Mouse (Mus musculus) erythroblast, adult 5-6 weeks (primary cell): Measurements from ENCODE around the gene Kitl. TPM values are rescaled to one million over a fixed set of nuclear protein-coding genes. Genes with fewer than 3 reads are reported as not detected.

Experiments used
- ATAC-seq: replicated peaks from 2 replicates; pipeline ENCODE4 v1.8.0; 2016; ENCODE audit warnings: moderate number of reproducible peaks, mild to moderate bottlenecking, moderate TSS enrichment, inconsistent platforms; ENCODE audit not compliant: poor library complexity, low FRiP score, severe bottlenecking
- total RNA-seq, 2 experiments: library from RNA; stranded (forward) in 1 of 2; stranded (reverse) in 1 of 2; fragments of 150-400 nt in 1 of 2; fragments of 200-764, 138-1000 nt in 1 of 2; gene quantifications; 2 replicates each; pipeline versions ENCODE4 v1.2.3 to v1.2.4; 2015 to 2017; ENCODE audit warnings: low replicate concordance in 2 of 2

Gene Kitl
- total RNA-seq, 2 experiments from 2014 or later, result 2.0 to 4.8 TPM

DNA sequence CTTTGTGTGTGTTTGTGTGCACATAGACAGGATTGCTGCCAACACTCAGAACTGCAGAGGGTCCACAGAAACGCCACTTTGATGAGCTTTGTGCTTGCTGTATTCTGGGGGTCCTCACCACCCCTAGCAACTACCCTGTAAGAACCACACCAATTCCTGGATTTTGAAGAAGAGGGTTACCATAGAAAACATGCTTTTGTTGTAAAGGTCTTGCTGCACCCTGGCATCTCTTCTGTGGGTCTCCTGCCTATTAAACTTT lies 7.3 kb downstream of the Kitl start:
- ATAC-seq, result no peak

DNA sequence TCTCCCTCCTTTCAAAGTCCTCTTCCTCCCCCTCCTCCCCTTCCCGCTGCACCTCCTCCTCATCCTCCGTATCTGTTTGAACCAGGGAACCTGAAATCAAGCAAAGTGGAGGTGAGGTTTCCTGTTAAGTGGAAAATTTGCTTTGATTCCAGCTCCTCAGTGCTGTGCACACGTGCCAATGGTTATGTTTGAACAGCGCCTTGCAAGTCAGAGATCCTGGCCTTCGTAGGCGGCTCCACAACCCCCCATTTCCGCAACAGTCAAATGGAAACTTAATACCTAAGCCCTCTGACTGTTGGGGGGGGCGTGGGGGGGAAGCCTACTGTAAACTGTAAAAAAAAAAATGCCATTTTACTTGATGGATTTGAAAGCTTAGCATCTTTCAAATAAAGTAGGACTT lies 10.2 kb downstream of the Kitl start:
- no peak for ATAC-seq

DNA sequence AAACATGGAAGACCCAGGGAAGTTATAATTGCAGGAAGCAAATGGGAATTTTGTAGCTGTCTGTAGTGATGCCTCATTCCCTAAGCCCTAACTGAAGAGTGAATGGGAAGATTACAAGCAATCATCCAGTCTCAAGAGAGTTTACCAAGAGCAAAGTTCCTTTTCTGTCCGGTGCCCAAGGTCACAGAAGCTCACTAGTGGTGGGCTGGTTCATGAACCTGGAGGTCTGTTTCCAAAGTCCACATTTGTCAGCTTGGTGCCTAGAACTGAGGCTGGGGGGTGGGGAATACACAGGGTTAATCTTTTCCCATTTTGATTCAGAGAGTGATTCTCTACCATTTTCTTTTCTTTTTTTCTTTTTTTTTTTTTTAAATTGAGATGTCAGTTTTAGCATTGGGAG lies 11.3 kb downstream of the Kitl start:
- no peak for ATAC-seq

DNA sequence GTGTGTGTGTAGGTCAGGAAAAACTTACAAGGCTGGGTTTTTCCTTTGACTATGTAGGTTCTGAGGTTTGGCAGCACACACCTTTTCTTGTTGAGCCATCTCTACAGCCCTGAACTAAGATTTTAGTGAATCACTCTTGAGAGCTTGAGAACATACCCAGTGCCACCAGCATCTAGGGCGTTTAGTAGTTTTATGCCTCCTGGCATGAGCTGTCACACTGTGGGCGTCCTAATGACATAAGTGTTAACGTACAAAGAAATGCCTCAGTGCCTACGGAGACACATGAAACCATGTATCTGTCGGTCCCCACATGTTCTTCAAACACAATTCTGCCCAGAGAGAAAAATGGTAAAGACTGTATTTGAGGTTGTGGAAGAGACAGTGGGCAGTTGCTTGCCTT lies 15.0 kb downstream of the Kitl start:
- no peak for ATAC-seq

DNA sequence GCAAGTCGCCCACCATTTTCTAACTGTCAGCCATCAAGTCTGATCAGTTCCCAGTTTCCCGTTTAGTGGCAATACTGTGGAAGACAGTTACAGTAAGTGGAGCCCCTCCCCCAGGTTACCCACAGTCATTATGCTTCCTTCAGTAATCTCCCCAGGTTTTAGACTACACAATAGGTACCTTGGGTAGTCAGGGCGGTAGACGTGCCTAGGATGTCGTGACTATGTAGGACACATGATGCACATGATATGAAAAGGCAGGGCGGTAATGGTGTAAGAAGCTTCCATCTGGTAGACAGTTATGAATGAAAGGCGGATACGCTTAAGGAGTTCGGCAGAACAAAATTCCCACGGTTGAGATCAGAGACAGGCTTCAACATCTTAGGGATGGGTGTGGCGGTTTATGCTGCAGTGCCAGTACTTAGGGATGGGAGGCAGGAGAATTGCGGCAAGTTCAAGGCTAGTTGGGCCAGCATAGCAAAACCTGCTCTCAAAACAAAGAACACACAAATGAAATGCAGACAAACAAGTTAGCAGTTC lies 15.6 kb downstream of the Kitl start:
- no peak for ATAC-seq

DNA sequence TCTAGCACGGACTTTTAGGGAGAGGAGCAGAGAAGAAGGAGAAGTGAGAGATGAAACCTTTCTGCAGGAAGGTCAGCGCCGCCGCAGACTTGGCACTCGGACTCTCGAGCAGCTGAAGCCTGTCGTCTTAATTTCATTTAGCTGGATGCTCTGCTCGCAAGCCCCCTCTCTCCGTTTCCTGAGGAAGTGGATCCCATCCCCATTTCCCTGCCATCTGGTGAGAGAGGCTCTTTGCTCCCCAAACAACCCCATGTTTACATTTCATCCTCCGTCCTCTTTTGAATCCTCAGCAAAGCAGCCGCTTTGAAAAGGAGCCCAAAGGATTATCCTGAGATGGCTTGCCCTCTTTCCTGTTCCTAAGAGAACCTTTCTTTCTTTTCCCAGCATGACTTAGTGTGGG lies 16.2 kb downstream of the Kitl start:
- ATAC-seq, result no peak

DNA sequence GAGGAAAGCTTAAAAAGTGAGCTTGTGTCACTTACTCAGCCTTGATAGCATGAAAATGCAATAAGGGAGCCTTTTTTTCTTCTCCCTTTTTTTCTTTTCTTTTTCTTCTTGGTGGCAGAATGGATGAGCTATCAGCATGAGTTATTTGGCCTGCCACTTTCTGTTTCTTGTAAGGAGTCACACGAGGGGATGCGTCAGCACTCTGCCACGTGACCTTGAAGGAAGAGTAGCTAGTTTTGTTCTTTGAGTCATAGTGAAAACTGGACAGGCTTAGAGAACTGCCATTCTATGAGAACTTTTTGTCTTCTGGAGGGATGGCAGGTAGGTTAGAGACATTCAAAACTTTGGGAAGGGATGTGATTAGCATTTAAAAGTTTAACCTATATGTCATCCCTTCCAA lies 17.1 kb downstream of the Kitl start:
- ATAC-seq, result no peak

DNA sequence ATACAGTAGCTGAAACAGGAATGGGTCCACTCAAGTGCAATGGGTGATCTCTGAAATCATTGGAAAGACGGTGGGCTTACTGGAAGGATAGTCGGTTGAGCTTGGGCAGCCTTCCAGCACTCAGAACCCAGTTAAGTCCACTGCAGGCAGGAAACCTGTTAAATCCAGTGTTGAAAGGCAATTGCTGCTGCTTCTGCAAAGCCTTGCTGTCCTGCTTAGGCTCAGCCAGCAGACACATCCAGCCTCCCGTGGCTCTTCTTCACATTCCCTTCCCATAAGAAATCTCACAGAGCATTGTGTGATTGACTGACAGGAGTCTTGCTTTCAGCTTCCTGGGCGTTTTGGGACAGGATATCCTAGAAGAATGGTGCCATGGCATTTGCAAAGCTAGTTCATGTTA lies 20.6 kb downstream of the Kitl start:
- no peak for ATAC-seq

DNA sequence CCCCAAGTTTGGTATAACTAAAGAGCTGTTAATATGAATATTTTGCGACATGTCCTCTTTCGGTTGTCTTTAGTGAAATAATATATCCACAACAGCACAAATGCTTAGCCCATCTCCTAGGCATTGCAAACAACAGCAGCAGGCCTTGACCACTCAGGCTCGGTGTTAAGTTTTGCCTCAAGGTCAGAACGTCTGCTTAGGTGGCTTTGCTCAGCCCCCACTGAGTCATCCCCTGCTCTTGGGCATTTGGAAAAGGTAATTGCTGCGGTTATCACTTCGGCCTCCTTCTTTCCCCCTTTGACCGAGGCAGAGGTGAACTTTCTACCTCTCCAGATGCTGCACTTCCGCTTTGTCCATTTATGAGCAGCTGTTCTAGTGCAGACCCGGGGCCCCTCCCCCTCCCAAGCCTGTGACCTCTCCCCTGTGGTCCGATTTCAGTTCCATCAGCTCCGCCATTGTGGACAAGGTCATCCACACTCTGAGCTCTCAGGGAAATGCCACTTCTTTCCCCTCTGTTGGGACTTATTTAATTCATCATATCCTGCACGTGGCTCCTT lies 23.0 kb downstream of the Kitl start:
- no peak for ATAC-seq

DNA sequence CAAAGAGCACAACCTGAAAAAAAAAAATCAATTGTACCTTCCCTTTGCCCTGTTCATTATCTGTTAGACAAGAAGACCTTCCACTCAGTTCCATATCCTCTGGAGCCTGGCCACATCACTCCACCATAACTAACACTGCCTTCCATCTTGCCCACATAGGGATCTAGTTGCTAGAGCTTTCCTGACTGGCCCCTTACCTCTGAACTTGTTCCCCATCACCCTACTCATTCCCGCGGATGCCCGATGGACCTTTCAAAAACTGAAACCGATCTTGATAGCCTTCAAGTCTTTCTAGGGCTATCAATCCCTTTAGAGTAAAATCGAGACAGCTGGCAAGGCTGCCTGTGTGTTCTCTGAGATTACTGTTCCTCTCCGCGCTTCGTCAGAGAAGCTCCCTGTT lies 23.6 kb downstream of the Kitl start:
- ATAC-seq, result no peak

DNA sequence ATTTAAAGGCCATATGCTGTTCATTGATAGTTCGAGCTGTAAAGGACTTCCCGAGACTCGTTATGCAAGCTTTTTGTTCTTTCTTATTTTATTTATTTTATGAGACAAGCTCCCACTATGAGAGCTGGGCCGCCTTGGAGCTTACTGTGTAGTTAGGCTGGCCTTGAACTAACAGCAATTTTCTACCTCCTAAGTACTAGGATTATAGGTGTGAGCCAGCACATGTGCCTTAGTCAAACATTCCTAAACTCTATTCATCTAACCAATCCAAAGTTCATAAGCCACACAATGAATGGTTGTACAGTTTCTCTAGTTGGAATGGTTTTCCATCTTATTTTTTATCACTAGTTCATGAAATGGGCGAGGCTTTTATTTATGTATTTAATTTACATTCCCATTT lies 28.3 kb downstream of the Kitl start:
- ATAC-seq, result no peak

DNA sequence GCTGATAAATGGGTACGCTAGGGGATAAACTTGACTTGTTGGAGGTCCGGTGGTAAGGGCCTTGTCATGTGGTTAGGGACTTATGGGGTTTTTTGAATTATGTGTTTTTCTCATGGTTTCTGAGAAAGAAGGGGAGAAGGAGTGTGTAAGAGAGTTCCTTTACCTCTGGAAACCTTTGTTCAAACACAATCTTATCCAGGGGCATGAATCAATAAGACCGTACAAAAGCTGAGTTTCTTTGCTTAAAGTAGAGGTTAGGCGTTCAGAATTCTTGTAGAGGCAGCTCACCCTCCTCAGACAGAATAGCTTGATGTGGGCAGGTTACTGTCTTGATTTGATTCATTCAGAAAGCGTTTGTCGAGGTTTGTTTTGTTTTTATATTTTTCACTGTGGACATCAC lies 28.7 kb downstream of the Kitl start:
- ATAC-seq, result no peak

DNA sequence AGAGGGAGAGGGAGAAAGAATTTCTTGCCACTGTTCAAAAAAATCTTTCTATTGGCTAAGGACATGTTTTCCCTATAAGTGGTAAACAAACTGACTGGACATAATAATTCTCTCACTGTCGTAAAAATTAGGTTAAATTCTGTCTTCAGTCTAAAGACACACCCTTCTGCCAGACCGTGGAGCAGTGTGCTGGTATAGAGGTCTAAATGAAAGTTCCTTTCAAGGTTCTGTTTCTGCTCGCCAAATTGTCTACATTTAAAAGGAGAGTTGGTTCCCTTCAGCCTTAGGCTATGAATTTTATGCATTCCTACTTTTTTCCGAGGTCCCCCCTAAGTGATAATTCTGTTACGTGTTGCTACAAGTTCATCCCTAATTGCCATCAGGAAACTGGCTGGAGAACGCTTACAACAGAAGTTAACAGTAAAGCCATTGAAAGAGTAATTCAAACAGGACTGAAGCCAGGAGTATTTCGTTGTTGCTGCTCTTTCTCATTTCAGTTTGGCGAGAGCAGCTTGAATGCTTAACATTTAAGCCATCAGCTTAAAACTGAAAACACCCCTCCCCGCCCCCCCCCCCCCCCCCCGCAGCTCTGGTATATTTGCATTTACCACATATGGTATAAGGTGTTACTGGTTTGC lies 35.8 kb downstream of the Kitl start:
- no peak for ATAC-seq

DNA sequence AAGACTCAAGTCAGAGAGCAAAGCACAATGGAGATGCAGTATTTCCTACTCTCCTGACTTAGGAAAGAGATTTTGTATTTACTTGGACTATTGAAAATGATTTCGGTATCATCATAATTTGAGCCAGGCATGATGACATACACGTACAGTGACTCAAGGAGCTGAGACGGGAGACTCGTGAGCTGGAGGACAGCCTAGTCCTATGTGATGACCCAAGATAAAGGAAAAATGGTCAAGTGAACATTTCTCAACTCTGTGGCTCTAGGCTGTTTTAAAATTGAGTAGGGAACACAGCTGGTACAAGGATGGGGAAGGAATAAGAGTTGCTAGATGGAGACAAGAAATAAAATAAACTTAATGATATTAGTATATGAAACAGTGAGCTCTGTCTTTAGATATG lies 37.0 kb downstream of the Kitl start:
- ATAC-seq, result no peak

DNA sequence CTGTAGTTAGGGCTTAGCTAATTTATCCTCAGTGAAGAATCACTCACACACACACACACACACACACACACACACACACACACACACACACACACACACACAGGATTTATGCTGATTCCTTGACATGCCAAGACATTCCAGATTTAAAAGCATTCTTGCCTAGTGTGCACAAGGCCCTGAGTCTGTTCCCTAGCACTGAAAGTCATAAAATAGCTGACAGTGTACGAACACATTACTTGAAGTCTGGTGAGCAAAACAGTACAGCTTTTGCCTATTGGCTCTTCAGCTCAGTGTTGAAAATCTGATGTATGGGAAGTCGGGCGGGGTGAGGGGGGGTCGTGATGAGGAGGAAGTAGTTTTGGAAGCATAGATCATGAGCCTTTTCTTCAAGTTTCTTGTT lies 37.5 kb downstream of the Kitl start:
- ATAC-seq, result no peak

DNA sequence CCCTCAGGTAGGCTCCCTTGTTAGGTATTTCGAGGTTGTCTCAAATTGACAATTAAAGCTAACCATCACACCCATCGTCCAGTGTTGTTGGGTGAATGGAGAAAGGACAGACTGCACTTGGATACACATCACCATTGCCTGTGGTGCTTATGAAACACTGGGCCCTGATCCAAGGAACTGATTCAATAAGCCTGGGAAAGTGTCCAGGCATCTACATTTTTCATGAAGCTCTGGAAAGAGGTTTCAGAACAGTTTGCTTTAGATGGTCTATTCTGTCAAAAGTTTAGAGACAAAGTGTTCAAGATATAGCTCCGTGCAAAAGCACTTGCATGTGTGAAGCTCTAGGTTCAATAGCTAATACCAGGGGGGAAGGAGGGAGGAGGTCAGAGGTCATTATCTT lies 38.6 kb downstream of the Kitl start:
- ATAC-seq, result no peak

DNA sequence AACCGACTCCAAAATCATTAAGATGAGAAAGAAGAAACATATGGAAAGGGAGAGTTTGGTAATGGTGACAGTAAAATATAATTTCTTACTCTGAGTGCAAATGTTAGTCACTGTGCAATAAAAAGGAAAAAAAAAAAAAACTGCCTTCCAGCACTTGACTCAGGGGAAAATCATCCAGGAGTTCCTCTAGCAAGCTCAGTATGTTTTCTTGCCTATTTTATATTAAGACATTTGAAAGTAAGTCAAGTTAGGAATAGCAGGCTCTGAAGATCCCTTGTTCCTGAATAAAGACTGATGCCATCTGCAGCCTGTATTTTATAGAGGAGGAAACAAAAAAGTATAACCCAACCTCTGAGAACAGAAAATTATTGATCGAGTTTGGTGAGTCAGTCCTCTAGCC lies 39.7 kb downstream of the Kitl start:
- ATAC-seq, result no peak

DNA sequence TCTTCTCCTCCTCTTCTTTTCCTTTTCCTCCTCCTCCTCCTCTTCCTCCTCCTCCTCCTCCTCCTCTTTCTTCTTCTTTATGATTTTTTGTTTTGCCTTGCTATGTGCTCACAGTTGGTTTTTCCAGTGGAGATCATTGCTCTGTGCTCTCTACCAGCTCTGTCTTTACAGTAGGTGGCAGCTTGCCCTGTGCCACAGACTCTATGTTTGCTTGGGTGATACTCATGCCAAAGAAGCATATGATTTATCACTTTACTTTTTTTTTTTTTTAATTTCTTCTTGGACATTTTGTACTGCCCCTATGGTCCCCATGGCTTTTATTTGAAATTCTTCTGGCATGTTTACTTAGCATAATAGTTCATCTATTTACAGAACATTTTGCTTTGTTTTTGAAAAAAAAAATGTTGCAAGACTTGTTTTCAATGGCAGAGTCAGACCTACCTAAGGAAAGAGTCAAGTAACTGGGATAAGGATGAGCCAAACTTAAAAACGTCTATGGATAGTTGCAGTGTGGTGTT lies 41.7 kb downstream of the Kitl start:
- ATAC-seq, result no peak

DNA sequence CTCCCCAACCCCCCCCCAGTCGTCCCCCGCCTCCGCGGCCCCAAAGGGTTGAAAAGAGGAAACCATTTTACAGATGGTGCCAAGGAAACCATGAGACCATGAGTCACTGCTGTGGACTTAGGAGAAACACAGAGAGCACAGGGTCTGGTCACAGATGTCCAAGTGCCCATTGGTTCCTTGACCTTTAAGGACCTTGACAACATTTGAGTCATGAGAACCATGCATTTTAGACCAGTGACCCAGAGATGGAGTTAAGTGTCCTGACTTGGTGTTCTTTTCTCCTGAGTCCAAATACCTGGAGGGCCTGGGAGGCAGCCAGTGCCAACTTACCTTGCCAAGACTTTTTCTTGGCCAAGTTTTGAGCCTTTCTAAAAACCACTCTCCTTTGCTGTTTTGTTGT lies 43.9 kb downstream of the Kitl start:
- no peak for ATAC-seq

DNA sequence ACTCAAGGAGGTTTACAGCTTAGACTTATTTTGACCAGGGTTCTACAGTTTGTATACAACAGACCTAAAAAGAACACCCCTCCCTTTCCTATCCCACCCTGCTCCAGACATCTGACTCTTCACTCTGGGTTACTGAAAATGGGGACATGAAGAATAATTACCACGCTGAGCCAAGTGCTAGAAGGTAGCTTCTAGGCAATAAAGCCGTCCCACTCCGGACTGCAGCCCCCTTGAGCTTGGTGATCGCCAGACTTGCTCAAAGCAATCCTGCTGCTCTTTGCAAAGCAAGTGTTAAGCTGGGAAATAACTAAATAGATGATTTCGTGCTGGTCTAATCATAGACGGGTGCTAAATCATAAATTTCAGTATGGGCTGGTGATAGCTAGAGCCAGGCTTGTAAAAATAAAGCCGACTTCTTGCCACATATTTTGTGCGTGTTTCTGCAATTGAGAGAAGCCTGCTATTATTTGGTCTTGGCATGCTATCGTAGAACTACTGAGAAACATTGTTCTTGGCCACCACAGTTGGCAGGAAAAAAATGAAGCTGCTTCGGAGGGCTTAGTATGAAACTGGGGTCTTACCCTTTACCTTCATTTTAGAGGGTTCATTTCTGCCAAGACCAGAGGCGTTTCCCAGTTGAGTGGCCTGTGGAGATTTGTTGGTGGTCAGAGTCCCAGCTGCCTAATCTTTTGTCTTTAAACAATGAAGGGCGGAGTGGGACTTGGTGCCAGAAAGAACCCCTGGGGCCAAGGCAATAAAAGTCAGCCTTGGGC lies 50.3 kb downstream of the Kitl start:
- no peak for ATAC-seq

DNA sequence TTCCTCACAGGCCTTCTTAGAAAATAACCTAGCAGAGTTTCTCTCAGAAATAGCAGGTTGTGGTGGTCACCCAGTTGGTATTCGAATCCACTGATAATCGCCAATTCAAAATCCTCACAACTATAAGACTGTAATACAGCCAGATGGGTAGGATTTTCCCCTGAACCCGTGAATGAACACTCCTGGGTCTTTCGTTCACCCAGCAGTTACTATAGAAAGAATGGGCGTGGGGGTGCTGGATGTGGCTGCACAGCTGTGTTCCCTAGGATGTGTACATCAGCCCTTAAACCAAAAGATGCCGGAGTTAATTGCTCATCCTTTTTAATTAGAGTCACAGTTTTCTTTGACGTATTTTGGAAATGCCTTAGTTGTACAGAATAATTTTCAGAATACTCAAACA lies 50.9 kb downstream of the Kitl start:
- no peak for ATAC-seq
